Mouse (Mus musculus) thymus, adult 2 months (tissue): ENCODE data around the gene Dtx1. TPM values are rescaled to one million over a fixed set of nuclear protein-coding genes. Genes with fewer than 3 reads are reported as not detected.

Experiments
- DNase-seq: peaks from one replicate; pipeline ENCODE4 v3.0.0; 2021
- H3K27ac ChIP-seq: fragments of 200-500 bp; 2 replicates; pipeline ENCODE4 v1.5.1; 2012; ENCODE audit warnings: low read length, control low read depth; ENCODE audit not compliant: control insufficient read depth, insufficient read depth
- H3K27me3 ChIP-seq: fragments of 200-500 bp; 2 replicates; pipeline ENCODE4 v1.6.1; 2012; ENCODE audit warnings: mild to moderate bottlenecking, low read length, moderate library complexity, mixed read lengths; ENCODE audit not compliant: control insufficient read depth, insufficient read depth
- H3K36me3 ChIP-seq: fragments of 200-500 bp; 2 replicates; pipeline ENCODE4 v1.6.1; 2012; ENCODE audit warnings: mild to moderate bottlenecking, low read length, moderate library complexity; ENCODE audit not compliant: control insufficient read depth, insufficient read depth
- H3K4me1 ChIP-seq: fragments of 200-500 bp; replicated peaks from 2 replicates; pipeline ENCODE4 v1.6.1; 2012; ENCODE audit warnings: low read length; ENCODE audit not compliant: control insufficient read depth, insufficient read depth
- H3K4me3 ChIP-seq: fragments of 200-500 bp; 2 replicates; pipeline ENCODE4 v1.5.1; 2012; ENCODE audit warnings: mild to moderate bottlenecking, low read length, control low read depth, moderate library complexity; ENCODE audit not compliant: control insufficient read depth, insufficient read depth
- CTCF ChIP-seq: fragments of 200-500 bp; IDR thresholded peaks from 2 replicates; pipeline ENCODE4 v1.5.1; 2012; ENCODE audit warnings: mild to moderate bottlenecking, control low read depth, low read length, moderate library complexity, borderline replicate concordance; ENCODE audit not compliant: control insufficient read depth, poor library complexity, insufficient read depth; ENCODE audit errors: extremely low read depth
- POLR2A ChIP-seq: fragments of 200-500 bp; IDR thresholded peaks from 2 replicates; pipeline ENCODE4 v1.6.1; 2012; ENCODE audit warnings: mild to moderate bottlenecking, low read length, control low read depth, moderate library complexity; ENCODE audit not compliant: control insufficient read depth, poor library complexity, insufficient read depth; ENCODE audit errors: extremely low read depth
- WGBS: fragments of 180-500 bp; shearing (Covaris S2); methylation state at CpG from one replicate; pipeline ENCODE4 v1.1.7; 2018; 5-methylcytosine and 5-hydroxymethylcytosine counted together
- polyA plus RNA-seq: library from polyadenylated mRNA; depleted of rRNA; stranded (reverse); fragments of >200 nt; gene quantifications from 2 replicates; pipeline ENCODE4 v1.2.3, GENCODE M21; 2012

Dtx1 gene
- polyA plus RNA-seq, 1 experiment = 66.6 TPM

- no peak for DNase-seq
- WGBS = 92% methylated on average over 14 of the region's 14 CpGs
- Histone ChIP-seq H3K4me3 (no peak overlapping the region), H3K36me3 (no peaks in the 10 kb centered on the region), H3K4me1 (no peaks in the 10 kb centered on the region), H3K27me3 (no peaks in the 10 kb centered on the region), H3K27ac (no peak overlapping the region)
- no peak for TF ChIP-seq POLR2A
- no peak for TF ChIP-seq CTCF
Measured at GRCm38 (mm10) chr5:120734380-120734990, 22.8 kb upstream of the Dtx1 start.

- no peak for DNase-seq
- TF ChIP-seq CTCF = no peak
- no peak for TF ChIP-seq POLR2A
- WGBS = 96% methylated on average over 3 of the region's 3 CpGs
- H3K4me1 ChIP-seq = no peaks in the 10 kb centered on the region
- H3K27me3 ChIP-seq = no peaks in the 10 kb centered on the region
- H3K36me3 ChIP-seq = no peaks in the 10 kb centered on the region
- H3K27ac ChIP-seq = no peak overlapping the region
- H3K4me3 ChIP-seq = no peak overlapping the region
Measured at GRCm38 (mm10) chr5:120733696-120734095, 22.0 kb upstream of the Dtx1 start.

- H3K27me3 ChIP-seq = no peaks in the 10 kb centered on the region
- no peak for DNase-seq
- H3K36me3 ChIP-seq = no peaks in the 10 kb centered on the region
- TF ChIP-seq CTCF (no peak), POLR2A (no peak)
- H3K4me1 ChIP-seq = no peaks in the 10 kb centered on the region
- no peak overlapping the region for H3K27ac ChIP-seq
- WGBS = 90% methylated on average over 1 of the region's 1 CpGs
- no peak overlapping the region for H3K4me3 ChIP-seq
Measured at GRCm38 (mm10) chr5:120732740-120733139, 21.0 kb upstream of the Dtx1 start.

DNA sequence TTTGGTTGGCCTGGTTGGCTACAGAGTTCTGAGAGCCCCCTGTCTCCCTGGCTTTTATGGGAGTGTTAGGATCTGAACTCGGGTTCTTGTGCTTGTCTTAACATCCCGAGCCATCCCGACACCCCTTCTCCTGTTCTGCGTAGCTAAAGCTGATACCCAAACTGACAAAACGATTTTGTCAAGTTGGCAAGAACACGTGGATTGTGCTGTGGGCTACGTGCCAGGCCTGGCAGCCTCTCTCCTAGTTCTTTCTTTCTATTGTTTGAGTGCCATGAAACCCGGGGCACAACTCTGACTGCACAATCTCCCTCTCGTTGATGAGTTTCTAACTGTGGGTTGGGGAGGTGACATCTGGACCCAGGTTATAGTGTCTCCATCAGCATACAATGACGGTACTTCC, 17.6 kb upstream of the Dtx1 start:
- WGBS = 82% methylated on average over 10 of the region's 10 CpGs
- H3K4me1 ChIP-seq = no peaks in the 10 kb centered on the region
- H3K4me3 ChIP-seq = no peak overlapping the region

GRCm38 (mm10) chr5:120725811-120726455, 14.2 kb upstream of the Dtx1 start:
- Histone ChIP-seq H3K4me3 (no peak overlapping the region), H3K27me3 (no peaks in the 10 kb centered on the region), H3K36me3 (no peaks in the 10 kb centered on the region), H3K4me1 (no peaks in the 10 kb centered on the region), H3K27ac (no peak overlapping the region)
- 66% methylated on average over 12 of the region's 12 CpGs for WGBS
- DNase-seq = no peak
- TF ChIP-seq POLR2A = no peak
- no peak for TF ChIP-seq CTCF

More for the DNA sequence above, 17.6 kb upstream of the Dtx1 start:
- no peak overlapping the region for H3K27ac ChIP-seq
- H3K36me3 ChIP-seq = no peaks in the 10 kb centered on the region
- TF ChIP-seq CTCF = no peak
- TF ChIP-seq POLR2A = no peak
- DNase-seq = no peak
- H3K27me3 ChIP-seq = no peaks in the 10 kb centered on the region

DNA sequence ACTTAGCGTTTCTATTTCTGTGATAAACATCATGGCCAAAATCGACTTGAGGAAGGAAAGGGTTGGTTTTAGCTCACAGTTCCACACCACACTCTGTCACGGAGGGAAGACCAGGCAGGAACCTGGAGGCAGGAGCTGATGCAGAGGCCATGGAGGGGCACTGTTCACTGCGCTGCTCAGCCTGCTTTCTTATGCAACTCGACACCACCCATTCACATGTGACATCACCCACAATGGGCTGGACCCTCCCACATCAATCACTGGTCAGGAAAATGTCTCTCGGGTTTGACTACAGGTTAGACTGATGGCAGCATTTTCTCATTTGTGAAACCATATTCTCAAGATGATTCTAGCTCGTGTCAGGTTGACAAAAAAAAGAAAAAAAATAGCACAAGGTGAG, 9.3 kb upstream of the Dtx1 start:
- TF ChIP-seq CTCF (no peak), POLR2A (no peak)
- no peaks in the 10 kb centered on the region for H3K4me1 ChIP-seq
- no peak overlapping the region for H3K27ac ChIP-seq
- no peaks in the 10 kb centered on the region for H3K27me3 ChIP-seq
- no peak overlapping the region for H3K4me3 ChIP-seq
- no peaks in the 10 kb centered on the region for H3K36me3 ChIP-seq
- 55% methylated on average over 7 of the region's 7 CpGs for WGBS
- DNase-seq = no peak
